ENCODE assay signal across 8 mouse cellular contexts in the genomic region with DNA sequence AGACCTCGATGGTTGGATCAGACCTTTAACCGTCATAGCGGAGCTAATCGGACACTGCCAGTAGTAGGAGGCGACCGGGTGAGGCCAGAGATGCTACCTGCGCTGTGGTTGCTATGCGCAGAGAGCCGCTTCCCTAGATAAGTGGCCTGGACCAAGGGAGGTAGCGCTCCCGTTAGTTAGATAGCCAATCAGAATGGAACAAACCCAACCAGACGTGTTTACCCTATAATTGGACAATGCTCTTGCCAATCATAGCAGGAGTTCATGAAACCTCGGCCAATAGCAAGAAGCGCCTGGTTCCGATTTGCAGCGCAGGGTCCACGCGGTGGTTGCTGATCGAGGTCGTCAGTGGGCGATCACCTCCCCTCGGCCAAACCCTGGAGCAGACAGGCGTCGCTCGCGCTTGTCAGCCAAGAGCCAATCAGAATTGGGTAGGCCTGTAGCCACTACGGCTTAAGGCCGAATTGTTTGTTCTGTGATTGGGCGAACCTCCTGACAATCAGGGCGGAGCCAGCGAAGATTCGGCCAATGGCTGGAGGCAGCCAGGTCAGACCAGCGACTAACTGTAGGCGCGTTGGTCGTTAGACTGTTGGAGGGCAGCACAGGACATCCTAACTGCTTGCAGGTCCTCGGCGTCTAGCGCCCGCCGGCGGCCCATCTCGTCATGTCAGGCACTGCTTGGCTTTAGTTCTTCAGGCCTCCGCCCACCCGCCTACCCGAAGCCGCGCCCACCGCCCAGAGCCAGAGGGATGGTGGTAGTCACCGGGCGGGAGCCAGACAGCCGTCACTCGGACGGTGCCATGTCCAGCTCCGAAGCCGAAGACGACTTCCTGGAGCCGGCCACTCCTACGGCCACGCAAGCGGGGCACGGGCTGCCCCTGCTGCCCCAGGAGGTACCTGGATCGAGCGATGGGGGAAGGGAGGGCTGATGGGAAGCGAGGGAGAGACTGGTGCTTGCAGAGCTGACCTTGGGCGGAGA. TPM values are rescaled to one million over a fixed set of nuclear protein-coding genes. Genes with fewer than 3 reads are reported as not detected.
A peak's percentile ranks its signal among the peaks of the same experiment; 100 is the strongest.
DNase-seq lines count a peak whose midpoint lies in the region; ATAC-seq lines count a peak whose summit lies in the region.

TSS of gene Kctd7 (plus strand) at position 528 of the 979 bp plus-strand sequence.

- H3K36me3 ChIP-seq in heart, embryonic 13.5 days = peaks cover 18% of the 10 kb centered on the region
- peaks cover 19% of the 10 kb centered on the region for H3K36me3 ChIP-seq in liver, embryonic 12.5 days
- H3K36me3 ChIP-seq in stomach, embryonic 15.5 days = no peaks in the 10 kb centered on the region; the same call in 1 of the 2 replicates

- DNase-seq in CD4-positive, CD25-positive, alpha-beta regulatory T cell, adult 2 months (ENCODE audit: low read depth, low spot score) = peak; percentile 94
- peak; percentile 67 for DNase-seq in fat pad, adult 2 months (ENCODE audit: extremely low read depth, low read depth, low spot score)
- peak; percentile 97 for DNase-seq in kidney, postnatal 10 days
- DNase-seq in natural killer cell, adult 2 months (ENCODE audit: low spot score in 2 of 2) = peak; percentile 93 to 94

- peak within 1 kb of the TSS; percentile 65 for H3K4me3 ChIP-seq in brown adipose tissue, adult 24 weeks (ENCODE audit: insufficient read depth, low read depth, low read length)
- peak within 1 kb of the TSS; percentile 71 for H3K4me3 ChIP-seq in heart, embryonic 13.5 days
- H3K4me3 ChIP-seq in liver, embryonic 12.5 days = peak within 1 kb of the TSS; percentile 80
- H3K4me3 ChIP-seq in stomach, embryonic 15.5 days (replicated peaks) = peak within 1 kb of the TSS; percentile 63

- WGBS in heart, embryonic 13.5 days = under 1% methylated on average over 66 of the region's 66 CpGs
- WGBS in liver, embryonic 12.5 days (ENCODE audit: insufficient replicate concordance) = under 1% methylated on average over 66 of the region's 66 CpGs
- under 1% methylated on average over 66 of the region's 66 CpGs for WGBS in stomach, embryonic 15.5 days

- no peaks in the 10 kb centered on the region for H3K9me3 ChIP-seq in heart, embryonic 13.5 days
- no peaks in the 10 kb centered on the region for H3K9me3 ChIP-seq in liver, embryonic 12.5 days (replicated peaks)
- no peaks in the 10 kb centered on the region for H3K9me3 ChIP-seq in stomach, embryonic 15.5 days

- peak within 1 kb of the TSS; percentile 96 for H3K4me2 ChIP-seq in heart, embryonic 13.5 days
- peak within 1 kb of the TSS; percentile 93 for H3K4me2 ChIP-seq in liver, embryonic 12.5 days
- peak within 1 kb of the TSS; percentile 94 for H3K4me2 ChIP-seq in stomach, embryonic 15.5 days

- peaks cover 23% of the 10 kb centered on the region for H3K27me3 ChIP-seq in heart, embryonic 13.5 days (replicated peaks)
- H3K27me3 ChIP-seq in liver, embryonic 12.5 days (replicated peaks) = peaks cover 13% of the 10 kb centered on the region; the same call in 1 of the 2 replicates
- H3K27me3 ChIP-seq in stomach, embryonic 15.5 days (replicated peaks) = no peaks in the 10 kb centered on the region

- peaks cover 3% of the 10 kb centered on the region; the same call in 1 of the 2 replicates for H3K4me1 ChIP-seq in brown adipose tissue, adult 24 weeks (ENCODE audit: control insufficient read depth, insufficient read depth, insufficient read length, low read length)
- peaks cover 23% of the 10 kb centered on the region for H3K4me1 ChIP-seq in heart, embryonic 13.5 days
- H3K4me1 ChIP-seq in liver, embryonic 12.5 days = peaks cover 33% of the 10 kb centered on the region
- peaks cover 9% of the 10 kb centered on the region for H3K4me1 ChIP-seq in stomach, embryonic 15.5 days

- H3K27ac ChIP-seq in brown adipose tissue, adult 24 weeks (replicated peaks; ENCODE audit: low read depth, low read length) = peak within 1 kb of the TSS; percentile 3; the same call in 1 of the 2 replicates
- peak within 1 kb of the TSS; percentile 77 for H3K27ac ChIP-seq in heart, embryonic 13.5 days (replicated peaks)
- peak within 1 kb of the TSS; percentile 97 for H3K27ac ChIP-seq in liver, embryonic 12.5 days
- peak within 1 kb of the TSS; percentile 76 for H3K27ac ChIP-seq in stomach, embryonic 15.5 days

- H3K9ac ChIP-seq in heart, embryonic 13.5 days = peak within 1 kb of the TSS; percentile 90
- peak within 1 kb of the TSS; percentile 89 for H3K9ac ChIP-seq in liver, embryonic 12.5 days
- peak within 1 kb of the TSS; percentile 72 for H3K9ac ChIP-seq in stomach, embryonic 15.5 days

- ATAC-seq in heart, embryonic 13.5 days (ENCODE audit: extremely low read depth, insufficient number of reproducible peaks, low FRiP score, low TSS enrichment) = peak; percentile 96
- ATAC-seq in liver, embryonic 12.5 days = peak; percentile 92
- peak; percentile 97 for ATAC-seq in stomach, embryonic 15.5 days (ENCODE audit: insufficient read depth, low FRiP score, low read depth)

RNA-seq across cellular contexts. Expression of gene Kctd7, which starts in this region (rescaled TPM):
- polyA plus RNA-seq in brown adipose tissue, adult 24 weeks (2012; ENCODE audit: insufficient read depth, insufficient read length, missing spikeins) = 1.2 and 1.5 TPM in 2 replicates
- polyA plus RNA-seq in heart, embryonic 13.5 days (2015; fragmentation: Nextera tagmentation; extraction: Ambion mirVana) = 4.0 and 4.6 TPM in 2 replicates
- 7.8 and 8.0 TPM in 2 replicates for polyA plus RNA-seq in liver, embryonic 12.5 days (2016; fragmentation: Nextera tagmentation; extraction: Ambion mirVana)
- 4.8 and 5.4 TPM in 2 replicates for polyA plus RNA-seq in stomach, embryonic 15.5 days (2015; fragmentation: Nextera tagmentation; extraction: Ambion mirVana)

Comparison
In these comparisons a context has a peak if more than half of its experiments do, and no peak if none do; other contexts are left out.
1. Peak in every context shown above with its lines: DNase-seq, ATAC-seq, H3K4me3 ChIP-seq and H3K27ac ChIP-seq.
2. H3K27ac ChIP-seq: peak in every context shown above with its lines; median percentile 97 in liver, embryonic 12.5 days; 77 in heart, embryonic 13.5 days; 76 in stomach, embryonic 15.5 days; 3 in brown adipose tissue, adult 24 weeks.